Mouse (Mus musculus): ENCODE data around the gene Gm49027. TPM values are rescaled to one million over a fixed set of nuclear protein-coding genes. Genes with fewer than 3 reads are reported as not detected.

Gene Gm49027
- 0.61 and 1.3 TPM in 2 replicates for polyA plus RNA-seq (2015; fragmentation: Nextera tagmentation; extraction: Ambion mirVana)

DNA sequence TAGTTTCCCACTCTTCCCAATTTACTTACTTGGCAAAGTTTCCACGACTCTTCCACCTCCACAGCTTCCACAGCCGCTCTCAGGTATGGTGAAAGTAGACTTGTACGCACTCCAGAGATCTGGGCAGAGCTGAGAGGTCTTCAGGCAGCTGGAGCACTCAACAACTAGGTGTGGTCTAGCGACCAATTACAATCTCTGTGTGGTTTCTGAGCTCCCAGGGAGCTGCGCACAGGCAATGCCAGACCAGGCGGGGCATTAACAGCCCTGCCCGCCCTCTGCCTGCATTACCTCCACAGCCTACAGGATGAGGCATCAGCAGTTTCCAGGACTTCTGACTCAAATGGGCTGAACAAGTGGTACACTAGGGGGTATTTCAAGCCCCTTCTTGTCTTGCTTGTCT is at the start of gene Gm49027:
Gene Gm49027 (minus strand): TSS at position 208 of the 400 bp plus-strand sequence.
- no peaks in the 10 kb centered on the region for H3K9me3 ChIP-seq (ENCODE audit: low read length)
- no peak within 1 kb of the TSS for H3K9ac ChIP-seq (replicated peaks; ENCODE audit: low read length)
- peaks cover 9% of the 10 kb centered on the region for H3K36me3 ChIP-seq (ENCODE audit: insufficient read depth, low read length)
- H3K4me2 ChIP-seq (replicated peaks; ENCODE audit: low read depth, low read length): peak within 1 kb of the TSS; percentile 54
- H3K27me3 ChIP-seq (ENCODE audit: insufficient read depth, low read length): no peaks in the 10 kb centered on the region
- H3K4me3 ChIP-seq (ENCODE audit: low read length): peak within 1 kb of the TSS; percentile 86
- WGBS: 83% methylated on average over 7 of the region's 7 CpGs
- no peak within 1 kb of the TSS for H3K27ac ChIP-seq (ENCODE audit: low read length)
- no peak for ATAC-seq (ENCODE audit: low FRiP score, low TSS enrichment)
- peaks cover 16% of the 10 kb centered on the region for H3K4me1 ChIP-seq (ENCODE audit: insufficient read depth, low read length)

DNA sequence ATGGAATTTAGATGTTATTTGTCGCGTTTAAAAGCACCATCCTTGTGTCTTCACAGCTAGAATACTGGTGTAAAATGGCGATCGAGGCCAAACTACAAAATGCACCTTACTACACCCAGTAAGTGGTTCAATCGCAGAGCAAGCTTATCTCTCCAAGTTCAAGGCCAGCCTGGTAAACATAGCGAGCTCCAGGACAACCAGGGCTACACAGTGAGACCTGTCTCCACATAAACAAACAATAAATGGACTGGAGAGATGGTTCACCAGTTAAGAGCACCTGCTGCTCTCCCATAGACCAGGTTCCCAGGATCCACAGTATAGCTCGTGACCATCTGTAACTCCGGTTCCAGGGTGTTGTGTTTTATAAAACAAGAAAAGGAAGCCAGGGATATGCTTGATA is 48.1 kb upstream of the Gm49027 start:
- H3K4me1 ChIP-seq (ENCODE audit: insufficient read depth, low read length): peaks cover 11% of the 10 kb centered on the region
- 0 out of 2 replicates have a peak, but pooled peaks have one; percentile 3 for ATAC-seq (ENCODE audit: low FRiP score, low TSS enrichment)

DNA sequence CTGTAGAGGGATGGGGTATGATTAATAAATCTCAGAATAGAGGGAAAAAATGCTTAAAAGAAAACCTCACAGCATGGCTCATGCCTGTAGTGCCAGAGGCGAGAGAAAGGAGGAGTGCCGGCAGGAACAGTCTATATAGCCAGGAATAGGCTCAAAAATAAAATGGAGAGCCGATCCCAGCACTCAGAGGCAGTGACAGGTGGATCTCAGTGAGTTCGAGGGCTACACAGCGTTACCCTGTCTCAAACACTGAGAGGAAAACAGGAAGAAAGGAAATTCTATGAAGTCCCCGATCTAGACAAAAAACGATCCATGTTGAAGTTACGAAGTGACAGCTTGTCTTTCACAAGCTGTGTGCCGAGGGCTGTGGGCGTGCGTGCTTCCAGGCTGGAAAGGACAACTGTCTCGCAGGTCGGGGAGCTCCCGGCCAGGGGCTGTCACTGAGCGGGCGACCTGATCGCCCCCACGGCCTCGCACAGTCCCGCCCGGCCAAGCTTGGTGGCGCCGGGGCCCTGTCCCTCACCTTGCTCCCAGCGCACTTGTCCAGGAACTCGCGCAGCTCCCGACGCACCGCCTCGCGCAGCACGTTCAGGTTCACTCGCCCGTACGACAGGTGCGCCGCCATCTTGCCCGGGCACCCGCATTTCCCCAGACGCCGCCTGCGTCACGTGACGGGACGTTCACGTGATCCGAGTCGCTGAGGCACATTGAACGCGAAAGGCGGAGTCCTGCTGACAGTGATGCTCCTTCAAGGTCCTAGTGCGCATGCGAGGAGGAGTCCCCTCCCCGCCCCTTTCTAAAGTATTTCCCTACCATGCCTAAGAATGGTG is 47.3 kb upstream of the Gm49027 start, which contains the start of gene Vps33a:
Gene Vps33a (minus strand): TSS at position 682 of the 830 bp plus-strand sequence.
- Histone ChIP-seq H3K36me3 (ENCODE audit: insufficient read depth, low read length) (peaks cover 15% of the 10 kb centered on the region), H3K4me2 (replicated peaks; ENCODE audit: low read depth, low read length) (peak within 1 kb of the TSS; percentile 97), H3K9me3 (ENCODE audit: low read length) (no peaks in the 10 kb centered on the region), H3K27me3 (ENCODE audit: insufficient read depth, low read length) (no peaks in the 10 kb centered on the region), H3K9ac (replicated peaks; ENCODE audit: low read length) (peak within 1 kb of the TSS; percentile 81), H3K4me3 (ENCODE audit: low read length) (peak within 1 kb of the TSS; percentile 91), H3K27ac (ENCODE audit: low read length) (peak within 1 kb of the TSS; percentile 44; the same call in 1 of the 2 replicates), H3K4me1 (ENCODE audit: insufficient read depth, low read length) (peaks cover 11% of the 10 kb centered on the region)
- WGBS: under 1% methylated on average over 54 of the region's 54 CpGs
- ATAC-seq (ENCODE audit: low FRiP score, low TSS enrichment): peak; percentile 97

More for the DNA sequence above, 48.1 kb upstream of the Gm49027 start:
- peak overlapping the region; percentile 97 for H3K4me2 ChIP-seq (replicated peaks; ENCODE audit: low read depth, low read length)
- H3K9me3 ChIP-seq (ENCODE audit: low read length): no peaks in the 10 kb centered on the region
- H3K9ac ChIP-seq (replicated peaks; ENCODE audit: low read length): peak overlapping the region; percentile 38; the same call in 1 of the 2 replicates
- peaks cover 12% of the 10 kb centered on the region for H3K36me3 ChIP-seq (ENCODE audit: insufficient read depth, low read length)
- H3K27ac ChIP-seq (ENCODE audit: low read length): no peak overlapping the region
- WGBS: 65% methylated on average over 8 of the region's 8 CpGs
- H3K27me3 ChIP-seq (ENCODE audit: insufficient read depth, low read length): no peaks in the 10 kb centered on the region
- peak overlapping the region; percentile 91 for H3K4me3 ChIP-seq (ENCODE audit: low read length)

DNA sequence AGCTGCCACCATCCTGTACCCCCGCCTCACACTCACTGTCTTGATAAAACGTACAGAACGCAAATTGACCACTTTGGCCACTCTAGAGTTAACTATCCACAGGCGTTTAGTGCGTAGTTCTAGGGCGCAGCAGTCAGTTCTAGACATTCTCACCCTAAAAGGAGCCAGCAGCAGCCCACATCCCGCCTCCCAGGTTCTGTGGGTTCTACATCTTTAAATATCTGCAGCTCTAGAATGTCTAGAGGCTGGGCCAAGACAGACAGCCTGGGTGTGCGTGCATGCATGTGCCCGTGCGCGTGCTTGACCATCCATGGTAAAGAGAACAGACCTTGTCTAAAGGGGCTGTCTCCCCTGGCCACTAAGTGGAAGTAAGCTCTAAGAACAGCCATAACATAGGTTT is 35.8 kb upstream of the Gm49027 start:
- WGBS: 93% methylated on average over 11 of the region's 11 CpGs
- H3K9me3 ChIP-seq (ENCODE audit: low read length): no peaks in the 10 kb centered on the region
- no peak overlapping the region for H3K4me3 ChIP-seq (ENCODE audit: low read length)
- H3K36me3 ChIP-seq (ENCODE audit: insufficient read depth, low read length): peaks cover 64% of the 10 kb centered on the region
- no peak overlapping the region for H3K27ac ChIP-seq (ENCODE audit: low read length)
- no peaks in the 10 kb centered on the region for H3K27me3 ChIP-seq (ENCODE audit: insufficient read depth, low read length)
- ATAC-seq (ENCODE audit: low FRiP score, low TSS enrichment): no peak
- no peak overlapping the region for H3K9ac ChIP-seq (replicated peaks; ENCODE audit: low read length)
- H3K4me1 ChIP-seq (ENCODE audit: insufficient read depth, low read length): no peaks in the 10 kb centered on the region
- no peak overlapping the region for H3K4me2 ChIP-seq (replicated peaks; ENCODE audit: low read depth, low read length)

DNA sequence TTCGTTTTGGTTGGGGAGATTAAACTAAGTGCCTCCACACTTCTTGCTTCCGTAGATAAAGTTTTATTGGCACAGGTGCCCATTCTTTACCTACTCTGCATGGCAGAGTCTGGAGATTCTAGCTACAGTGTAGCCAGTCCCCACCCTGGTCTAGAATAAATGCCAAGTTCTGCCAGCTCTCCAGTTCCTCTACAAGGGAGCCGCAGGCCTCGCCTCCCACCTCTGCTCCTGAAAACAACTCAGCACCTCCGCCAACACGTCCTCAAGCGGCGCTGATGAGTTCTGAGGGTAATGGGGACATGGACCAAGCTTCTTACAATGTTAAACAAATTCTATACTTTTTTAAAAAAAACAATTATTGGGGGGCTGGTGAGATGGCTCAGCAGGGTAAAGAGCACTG is 34.3 kb upstream of the Gm49027 start:
- no peak overlapping the region for H3K4me2 ChIP-seq (replicated peaks; ENCODE audit: low read depth, low read length)
- H3K27ac ChIP-seq (ENCODE audit: low read length): no peak overlapping the region
- H3K36me3 ChIP-seq (ENCODE audit: insufficient read depth, low read length): peaks cover 61% of the 10 kb centered on the region
- no peaks in the 10 kb centered on the region for H3K4me1 ChIP-seq (ENCODE audit: insufficient read depth, low read length)
- H3K4me3 ChIP-seq (ENCODE audit: low read length): no peak overlapping the region
- no peak for ATAC-seq (ENCODE audit: low FRiP score, low TSS enrichment)
- H3K9me3 ChIP-seq (ENCODE audit: low read length): no peaks in the 10 kb centered on the region
- no peaks in the 10 kb centered on the region for H3K27me3 ChIP-seq (ENCODE audit: insufficient read depth, low read length)
- 87% methylated on average over 8 of the region's 8 CpGs for WGBS
- H3K9ac ChIP-seq (replicated peaks; ENCODE audit: low read length): no peak overlapping the region

GRCm38 (mm10) chr5:123556451-123556850 is 31.2 kb upstream of the Gm49027 start:
- Histone ChIP-seq H3K4me1 (ENCODE audit: insufficient read depth, low read length) (no peaks in the 10 kb centered on the region), H3K4me3 (ENCODE audit: low read length) (no peak overlapping the region), H3K27me3 (ENCODE audit: insufficient read depth, low read length) (no peaks in the 10 kb centered on the region), H3K36me3 (ENCODE audit: insufficient read depth, low read length) (peaks cover 37% of the 10 kb centered on the region), H3K9ac (replicated peaks; ENCODE audit: low read length) (no peak overlapping the region), H3K27ac (ENCODE audit: low read length) (no peak overlapping the region), H3K9me3 (ENCODE audit: low read length) (no peaks in the 10 kb centered on the region), H3K4me2 (replicated peaks; ENCODE audit: low read depth, low read length) (no peak overlapping the region)
- no peak for ATAC-seq (ENCODE audit: low FRiP score, low TSS enrichment)
- 81% methylated on average over 2 of the region's 2 CpGs for WGBS

DNA sequence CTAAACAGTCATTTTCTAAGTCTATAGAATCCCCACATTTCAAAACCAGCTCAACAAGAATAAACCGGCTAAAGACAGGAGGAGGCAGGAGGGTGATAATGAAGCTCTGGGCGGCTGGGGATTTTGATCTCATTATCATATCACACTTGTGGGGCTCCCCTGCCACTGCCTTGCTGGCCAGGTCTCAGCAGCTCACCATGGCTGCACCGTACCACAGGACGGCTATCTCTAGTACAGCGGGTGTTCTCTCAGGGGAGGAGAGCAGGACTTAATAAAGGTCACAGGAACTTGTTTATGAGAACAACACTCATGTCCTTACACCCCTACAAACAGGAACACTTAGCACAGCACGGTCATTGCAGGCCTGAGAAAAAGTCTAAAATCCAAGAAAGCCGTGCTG is 30.4 kb upstream of the Gm49027 start:
- Histone ChIP-seq H3K27me3 (ENCODE audit: insufficient read depth, low read length) (no peaks in the 10 kb centered on the region), H3K4me1 (ENCODE audit: insufficient read depth, low read length) (no peaks in the 10 kb centered on the region), H3K27ac (ENCODE audit: low read length) (no peak overlapping the region), H3K36me3 (ENCODE audit: insufficient read depth, low read length) (peaks cover 33% of the 10 kb centered on the region), H3K9ac (replicated peaks; ENCODE audit: low read length) (no peak overlapping the region), H3K4me3 (ENCODE audit: low read length) (no peak overlapping the region), H3K9me3 (ENCODE audit: low read length) (no peaks in the 10 kb centered on the region), H3K4me2 (replicated peaks; ENCODE audit: low read depth, low read length) (no peak overlapping the region)
- 92% methylated on average over 7 of the region's 7 CpGs for WGBS
- ATAC-seq (ENCODE audit: low FRiP score, low TSS enrichment): no peak

GRCm38 (mm10) chr5:123533801-123534200 is 8.5 kb upstream of the Gm49027 start:
- no peaks in the 10 kb centered on the region for H3K9me3 ChIP-seq (ENCODE audit: low read length)
- H3K4me3 ChIP-seq (ENCODE audit: low read length): no peak overlapping the region
- no peak overlapping the region for H3K27ac ChIP-seq (ENCODE audit: low read length)
- ATAC-seq (ENCODE audit: low FRiP score, low TSS enrichment): no peak
- WGBS: 95% methylated on average over 10 of the region's 10 CpGs
- no peaks in the 10 kb centered on the region for H3K27me3 ChIP-seq (ENCODE audit: insufficient read depth, low read length)
- no peak overlapping the region for H3K4me2 ChIP-seq (replicated peaks; ENCODE audit: low read depth, low read length)
- peaks cover 57% of the 10 kb centered on the region for H3K36me3 ChIP-seq (ENCODE audit: insufficient read depth, low read length)
- no peak overlapping the region for H3K9ac ChIP-seq (replicated peaks; ENCODE audit: low read length)
- no peaks in the 10 kb centered on the region for H3K4me1 ChIP-seq (ENCODE audit: insufficient read depth, low read length)

DNA sequence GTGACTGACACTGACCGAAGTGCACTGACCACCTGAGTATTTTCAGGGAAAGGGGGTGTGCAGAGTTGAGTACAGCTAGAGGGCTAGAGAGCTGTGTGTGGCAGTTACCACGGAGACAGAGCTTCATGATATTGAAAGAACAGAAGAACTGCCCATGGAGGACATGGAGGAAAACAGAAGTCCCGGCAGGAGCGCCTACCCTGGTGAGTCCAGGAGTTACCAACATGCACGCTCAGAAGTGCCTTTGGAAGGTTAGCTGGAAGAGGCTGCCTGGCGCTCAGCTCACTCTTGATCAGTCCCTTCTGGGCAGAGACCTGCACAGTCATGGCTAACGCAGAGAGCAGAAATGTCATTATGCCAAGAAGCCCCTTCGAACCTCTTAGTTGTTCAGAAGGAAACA is 4.8 kb upstream of the Gm49027 start:
- H3K4me3 ChIP-seq (ENCODE audit: low read length): no peak overlapping the region
- no peaks in the 10 kb centered on the region for H3K4me1 ChIP-seq (ENCODE audit: insufficient read depth, low read length)
- no peak overlapping the region for H3K27ac ChIP-seq (ENCODE audit: low read length)
- no peak overlapping the region for H3K9ac ChIP-seq (replicated peaks; ENCODE audit: low read length)
- WGBS: 93% methylated on average over 8 of the region's 8 CpGs
- H3K4me2 ChIP-seq (replicated peaks; ENCODE audit: low read depth, low read length): no peak overlapping the region
- no peaks in the 10 kb centered on the region for H3K9me3 ChIP-seq (ENCODE audit: low read length)
- H3K36me3 ChIP-seq (ENCODE audit: insufficient read depth, low read length): peaks cover 52% of the 10 kb centered on the region
- H3K27me3 ChIP-seq (ENCODE audit: insufficient read depth, low read length): no peaks in the 10 kb centered on the region
- no peak for ATAC-seq (ENCODE audit: low FRiP score, low TSS enrichment)

- Histone ChIP-seq H3K9me3 (ENCODE audit: low read length) (no peaks in the 10 kb centered on the region), H3K27me3 (ENCODE audit: insufficient read depth, low read length) (no peaks in the 10 kb centered on the region), H3K9ac (replicated peaks; ENCODE audit: low read length) (no peak overlapping the region), H3K4me1 (ENCODE audit: insufficient read depth, low read length) (peaks cover 5% of the 10 kb centered on the region; the same call in 1 of the 2 replicates), H3K36me3 (ENCODE audit: insufficient read depth, low read length) (peaks cover 41% of the 10 kb centered on the region), H3K4me2 (replicated peaks; ENCODE audit: low read depth, low read length) (no peak overlapping the region), H3K4me3 (ENCODE audit: low read length) (no peak overlapping the region), H3K27ac (ENCODE audit: low read length) (no peak overlapping the region)
- ATAC-seq (ENCODE audit: low FRiP score, low TSS enrichment): no peak
- 80% methylated on average over 7 of the region's 7 CpGs for WGBS
These were observed 3.4 kb upstream of the Gm49027 start for GRCm38 (mm10) chr5:123528641-123529040.
